Mouse (Mus musculus) embryonic fibroblast, embryonic 13.5 days (primary cell): ENCODE measurements around the gene Col12a1.

Experiments
- CTCF ChIP-seq: IDR thresholded peaks from 2 replicates; pipeline ENCODE4 v1.5.1; 2011; ENCODE audit warnings: mild to moderate bottlenecking, control low read depth, low read length, moderate library complexity, borderline replicate concordance; ENCODE audit not compliant: insufficient read depth
- POLR2A ChIP-seq: IDR thresholded peaks from 2 replicates; pipeline ENCODE4 v1.6.1; 2011; ENCODE audit warnings: low read depth, mild to moderate bottlenecking, control low read depth, low read length, moderate library complexity

GRCm38 (mm10) chr9:79639430-79640090, 79.1 kb downstream of the Col12a1 start:
- TF ChIP-seq CTCF: no peak
- TF ChIP-seq POLR2A: no peak
